Mouse (Mus musculus): Measurements from ENCODE around the gene Prmt3.

Prmt3 gene

GRCm38 (mm10) chr7:49859820-49860219 lies 81.7 kb downstream of the Prmt3 start:
- DNase-seq = no peak

- no peak for DNase-seq
Observed at GRCm38 (mm10) chr7:49861196-49861595, 83.0 kb downstream of the Prmt3 start.

GRCm38 (mm10) chr7:49863753-49864152 lies 85.6 kb downstream of the Prmt3 start:
- DNase-seq = no peak

DNA sequence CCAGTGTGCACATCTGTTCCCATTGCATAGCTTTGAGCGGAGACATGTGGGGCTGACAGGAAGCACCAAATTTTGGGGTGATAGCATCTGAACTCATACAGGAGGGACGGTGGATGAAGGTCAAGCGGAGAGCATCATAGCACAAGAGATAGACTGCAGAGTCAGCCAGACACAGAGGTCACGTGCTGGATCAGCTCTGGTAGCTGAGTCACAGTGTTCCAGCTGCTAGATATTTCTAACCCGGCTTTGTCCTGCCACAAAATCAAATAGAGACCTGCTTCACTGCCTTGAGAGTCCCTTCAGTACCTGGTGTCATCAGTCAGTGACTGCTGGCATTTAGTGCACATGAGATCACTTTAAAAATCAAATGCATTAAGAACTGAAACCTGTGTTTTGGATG lies 91.5 kb downstream of the Prmt3 start:
- no peak for DNase-seq

DNA sequence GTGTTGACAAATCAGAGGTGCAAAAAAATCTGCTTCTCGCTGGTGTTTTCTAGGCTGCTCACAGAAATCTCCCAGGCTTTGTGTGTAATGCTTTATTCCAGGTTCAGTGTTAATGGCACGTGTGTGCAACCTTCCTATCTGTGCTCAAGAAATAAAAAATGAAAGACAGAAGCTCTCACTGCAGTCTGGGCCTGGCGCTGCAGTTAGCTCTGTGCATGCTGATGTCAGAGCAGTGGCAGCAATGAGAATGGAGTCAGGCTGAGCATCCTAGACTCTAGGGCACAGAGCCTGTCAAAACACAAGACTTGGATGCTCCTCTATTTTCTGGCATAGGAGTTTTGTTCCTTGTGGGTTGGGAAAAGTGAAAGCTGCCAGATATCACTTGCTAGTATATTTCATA lies 92.1 kb downstream of the Prmt3 start:
- no peak for DNase-seq

DNA sequence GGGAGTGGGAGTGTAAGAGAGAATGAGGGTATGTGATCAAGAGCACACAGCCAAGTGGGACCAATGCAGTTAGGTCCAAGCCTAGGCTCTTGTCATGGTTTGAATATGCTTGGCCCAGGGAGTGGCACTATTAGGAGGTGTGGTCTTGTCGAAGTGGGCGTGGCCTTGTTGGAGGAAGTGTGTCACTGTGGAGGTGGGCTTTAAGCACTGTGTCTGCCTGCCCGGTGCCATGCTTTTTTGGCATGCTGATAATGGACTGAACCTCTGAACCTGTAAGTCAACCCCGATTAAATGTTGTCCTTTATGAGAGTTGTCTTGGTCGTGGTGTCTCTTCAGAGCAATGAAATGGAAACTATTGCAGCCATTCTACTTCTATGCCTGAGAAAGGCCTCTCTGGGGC lies 99.2 kb downstream of the Prmt3 start:
- no peak for DNase-seq

- no peak for DNase-seq
Observed at GRCm38 (mm10) chr7:49879051-49879450, 100.9 kb downstream of the Prmt3 start.

- DNase-seq = no peak
Observed at GRCm38 (mm10) chr7:49879998-49880707, 102.0 kb downstream of the Prmt3 start.

DNA sequence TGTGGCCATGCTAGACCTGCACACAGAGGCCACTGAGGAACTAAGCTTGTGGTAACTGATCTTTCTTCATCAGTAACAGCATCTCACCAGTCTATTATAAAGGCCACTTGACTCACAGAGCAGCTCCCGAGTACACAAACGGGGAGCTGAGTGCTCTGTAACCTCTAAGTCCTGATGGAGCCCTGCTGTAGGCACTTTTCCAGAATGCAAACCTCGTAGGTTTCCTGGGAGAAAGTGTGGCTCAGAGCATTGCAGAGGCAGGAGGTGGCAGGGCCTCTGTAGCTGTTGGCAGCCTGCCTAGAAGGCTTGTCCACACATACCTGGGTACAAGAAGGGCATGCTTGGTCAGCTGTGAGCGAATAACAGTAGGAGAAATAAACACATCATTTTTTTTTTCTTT lies 104.1 kb downstream of the Prmt3 start:
- DNase-seq = no peak

DNA sequence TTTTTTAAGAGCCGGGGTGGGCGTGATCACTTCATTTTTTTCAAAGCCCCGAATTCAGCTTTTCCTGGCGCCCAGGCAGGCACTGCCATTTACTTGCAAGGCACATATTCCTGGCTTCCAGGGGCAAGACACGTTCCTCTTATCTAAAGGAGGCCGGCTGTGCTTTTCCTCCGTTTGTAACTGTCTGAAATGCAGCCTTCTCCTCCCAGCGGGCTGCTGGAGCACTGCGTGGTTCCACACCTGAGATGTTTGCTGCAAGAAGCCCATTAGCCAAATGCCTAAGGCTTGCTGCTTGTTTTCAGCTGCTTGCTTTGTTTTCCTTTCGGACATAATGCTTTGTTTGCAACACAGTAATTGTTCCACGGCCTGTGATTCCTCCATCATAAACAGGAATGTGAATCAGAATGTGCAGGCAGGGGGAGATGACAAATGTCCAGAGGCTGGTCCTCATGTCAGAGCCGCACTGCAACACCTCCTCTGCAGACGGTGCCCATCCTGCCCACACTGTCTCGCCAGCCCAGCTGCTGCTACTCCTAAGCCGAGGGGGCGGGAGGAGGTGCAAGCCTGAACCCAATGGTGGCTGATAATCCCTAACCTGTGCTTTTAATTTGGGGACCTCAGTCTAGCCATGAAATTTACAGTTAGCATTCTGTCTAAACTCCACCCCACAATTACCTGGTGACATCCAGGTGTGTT lies 104.7 kb downstream of the Prmt3 start:
- no peak for DNase-seq

DNA sequence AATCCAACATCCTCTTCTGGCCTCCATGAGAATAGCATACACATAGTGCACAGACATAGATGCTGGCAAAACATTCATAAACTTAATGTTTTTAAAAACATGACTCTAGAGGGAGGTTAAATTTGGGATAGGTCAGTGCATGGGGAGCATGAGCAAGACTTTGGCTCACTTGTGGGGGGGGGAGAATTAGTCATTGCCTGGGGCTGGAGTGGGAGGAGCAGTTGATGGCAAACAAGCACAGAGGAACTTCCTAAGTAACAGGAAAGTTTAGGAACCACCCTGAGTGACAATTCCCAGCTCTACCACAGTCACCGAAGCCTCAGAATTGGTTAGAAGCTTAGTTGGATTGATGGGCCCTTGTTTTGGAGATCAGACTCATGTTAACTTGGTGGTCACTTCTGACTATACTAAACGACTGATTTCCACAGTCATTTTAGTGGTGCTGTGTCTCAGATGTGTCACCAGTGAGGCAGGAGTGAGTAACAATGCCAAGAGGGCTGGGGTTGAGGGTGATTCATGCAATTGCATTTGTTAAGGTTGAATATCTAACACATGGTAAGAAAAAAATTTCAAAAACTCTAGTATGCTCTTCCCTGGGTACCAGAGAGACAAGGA lies 109.7 kb downstream of the Prmt3 start:
- no peak for DNase-seq

- no peak for DNase-seq
Observed at GRCm38 (mm10) chr7:49894786-49895185, 116.6 kb downstream of the Prmt3 start.

- no peak for DNase-seq
Observed at GRCm38 (mm10) chr7:49895296-49895695, 117.2 kb downstream of the Prmt3 start.

GRCm38 (mm10) chr7:49902003-49902552 lies 123.9 kb downstream of the Prmt3 start:
- DNase-seq = no peak

GRCm38 (mm10) chr7:49907191-49908171 lies 129.3 kb downstream of the Prmt3 start:
- DNase-seq = no peak
